Mouse (Mus musculus) urinary bladder, postnatal 36 days (tissue): Measurements from ENCODE around the gene Adamts17.

ENCODE experiments used
- DNase-seq, 2 experiments: peaks; one replicate each; pipeline ENCODE4 v3.0.0; 2022; ENCODE audit warnings: low spot score in 2 of 2, mixed read lengths in 1 of 2

The Adamts17 gene

DNA sequence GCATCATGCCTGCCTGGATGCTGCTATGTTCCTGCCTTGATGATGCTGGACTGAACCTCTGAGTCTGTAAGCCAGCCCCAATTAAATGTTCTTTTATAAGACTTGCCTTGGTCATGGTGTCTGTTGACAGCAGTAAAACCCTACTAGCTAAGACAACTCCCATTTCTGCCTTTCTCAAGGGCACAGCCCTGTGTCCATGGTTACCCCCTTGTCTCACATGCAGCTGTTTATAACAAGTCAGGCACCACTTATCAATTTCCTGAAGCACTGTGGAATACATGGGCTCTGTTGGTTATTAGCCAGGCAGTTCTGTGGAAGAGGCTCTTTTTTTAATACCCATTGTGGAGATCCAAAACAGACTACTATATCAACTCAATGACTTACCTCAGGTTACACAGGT is 193.1 kb downstream of the Adamts17 start:
- DNase-seq = no peak

DNA sequence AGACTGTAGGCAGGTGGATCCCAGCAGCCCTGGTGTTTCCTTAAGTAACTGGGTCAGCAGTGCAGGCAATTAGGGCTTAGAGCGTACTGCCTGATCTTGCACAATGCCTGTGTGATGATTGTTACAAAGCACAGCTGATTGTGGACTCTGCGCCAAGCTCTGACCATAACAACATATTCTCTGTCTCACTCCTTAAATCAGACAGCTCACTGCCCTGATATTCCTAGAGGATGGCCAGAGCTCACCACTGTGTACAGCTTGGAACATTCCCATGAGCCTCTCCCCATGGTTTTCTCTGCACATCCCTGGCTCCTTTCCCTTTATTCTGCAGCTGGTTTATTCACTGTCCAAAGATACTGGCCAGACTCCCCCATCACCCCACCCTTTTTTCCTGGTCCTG is 194.8 kb downstream of the Adamts17 start:
- DNase-seq = peak; percentile 56 to 72

DNA sequence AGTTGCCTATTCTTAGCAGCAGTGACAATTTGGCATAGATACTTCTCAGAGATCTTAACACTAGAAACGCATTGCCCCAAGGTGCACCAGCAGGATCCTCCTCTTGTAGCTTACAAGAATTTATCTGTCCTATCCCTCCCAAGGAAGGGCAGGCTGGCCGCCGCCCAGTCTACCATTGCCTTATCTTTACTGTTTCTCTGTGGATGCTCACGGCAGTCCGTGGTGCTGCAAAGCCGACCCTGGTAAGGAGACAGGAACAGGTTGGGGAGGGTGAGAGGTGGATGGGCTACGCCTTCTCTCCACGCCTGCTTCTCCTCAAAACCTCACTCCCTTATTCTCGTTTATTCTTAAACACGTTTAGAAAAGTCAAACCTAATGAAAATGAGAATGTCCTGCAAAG is 195.7 kb downstream of the Adamts17 start:
- no peak for DNase-seq

DNA sequence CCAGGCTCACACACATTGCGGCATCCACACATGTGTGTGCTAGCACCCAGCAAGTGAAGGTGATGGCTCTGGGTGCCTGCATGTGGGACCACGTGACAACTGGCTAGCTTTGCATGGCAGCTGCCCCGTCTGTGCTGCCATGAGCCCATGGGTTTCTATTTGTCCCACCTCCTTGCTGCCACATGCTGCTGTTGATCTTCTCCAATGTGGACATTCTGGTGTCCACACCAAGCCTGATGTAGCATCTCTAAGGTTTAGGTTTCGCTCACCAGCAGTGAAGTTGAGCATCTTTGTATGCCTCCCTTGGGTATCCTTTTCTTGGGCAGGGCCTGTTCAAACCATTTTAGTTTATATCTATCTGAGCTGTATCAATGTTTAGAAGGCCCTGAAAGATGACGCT is 196.1 kb downstream of the Adamts17 start:
- DNase-seq = no peak

DNA sequence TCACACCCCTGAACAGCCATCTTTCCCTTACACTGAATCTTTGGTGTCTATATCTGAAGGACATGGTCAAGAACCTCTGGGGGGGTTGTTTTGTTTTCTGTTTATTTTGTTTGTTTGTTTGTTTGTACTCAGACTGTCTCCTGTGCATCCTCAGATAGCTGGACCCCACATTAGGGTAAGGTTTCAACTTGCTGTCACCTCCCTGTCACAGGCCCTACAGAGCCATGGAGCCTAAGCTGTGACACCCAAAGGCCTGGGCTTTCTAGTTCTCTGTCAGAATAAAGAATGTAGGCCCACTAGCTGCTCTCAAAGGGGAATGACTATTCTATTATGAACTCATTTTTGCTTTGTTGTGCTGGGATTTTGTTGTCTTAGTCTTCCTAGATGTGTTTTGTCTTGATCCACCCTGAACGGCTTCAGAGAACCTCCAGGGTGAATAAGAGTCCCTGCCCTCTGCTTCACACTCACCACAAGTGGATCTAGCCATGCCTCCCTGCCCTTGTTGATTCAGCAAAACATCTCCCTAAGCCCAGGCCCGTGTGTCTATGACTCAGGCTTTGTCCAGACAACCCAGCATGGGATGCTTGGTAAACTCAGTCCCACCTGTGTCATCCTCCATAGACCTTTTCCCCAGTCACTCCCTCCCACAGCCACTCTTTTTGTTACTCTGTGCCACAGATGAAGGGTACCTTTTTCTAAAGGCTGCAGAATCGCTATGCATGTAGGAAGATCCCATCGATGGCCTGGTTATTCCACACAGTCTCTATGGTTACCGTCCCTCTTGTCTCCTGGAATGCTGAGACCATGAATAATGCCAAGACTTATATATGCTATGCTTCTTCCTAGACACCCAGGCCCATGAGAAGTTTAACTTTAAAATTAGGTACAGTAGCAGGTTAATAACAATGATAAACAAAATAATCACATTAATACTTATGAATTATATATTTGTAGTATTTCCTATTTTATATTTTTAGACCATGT is 197.3 kb downstream of the Adamts17 start:
- DNase-seq = no peak

DNA sequence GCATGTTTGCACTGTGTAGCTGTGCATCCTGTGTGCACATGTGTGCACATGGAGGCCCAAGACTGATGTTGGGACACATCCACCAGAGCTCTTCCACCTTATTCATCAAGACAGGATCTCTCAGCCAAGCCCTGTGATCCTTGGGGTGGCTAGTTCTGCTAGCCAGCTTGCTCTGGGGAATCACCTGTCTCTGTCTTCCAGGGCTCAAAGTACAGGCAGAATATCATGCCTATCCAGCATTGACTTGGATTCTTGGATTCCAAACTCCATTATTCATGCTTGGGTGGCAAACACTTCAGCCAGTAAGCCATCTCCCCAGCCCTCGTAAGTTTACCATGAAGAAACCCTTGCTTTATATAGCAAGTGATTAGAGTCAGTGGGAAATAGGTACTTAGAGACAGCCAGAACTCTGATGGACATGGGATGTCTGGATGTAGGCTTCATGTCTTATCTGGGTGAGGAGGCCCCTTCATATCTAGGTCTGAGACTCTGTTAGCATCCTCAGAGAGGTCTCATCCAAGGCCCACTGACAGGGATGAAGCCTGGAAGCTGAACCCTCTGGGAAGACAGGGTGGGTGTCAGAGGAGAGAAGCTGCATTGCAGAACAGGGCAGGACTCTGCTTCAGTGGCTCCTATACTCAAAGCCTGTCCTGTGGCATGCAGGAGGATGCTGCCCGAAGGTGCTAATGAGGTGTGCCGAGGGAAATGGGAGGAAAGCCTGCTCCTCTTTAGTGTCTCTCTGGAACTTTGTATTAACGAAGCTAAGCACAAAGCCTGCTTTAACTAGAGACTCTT is 198.4 kb downstream of the Adamts17 start:
- DNase-seq = no peak

DNA sequence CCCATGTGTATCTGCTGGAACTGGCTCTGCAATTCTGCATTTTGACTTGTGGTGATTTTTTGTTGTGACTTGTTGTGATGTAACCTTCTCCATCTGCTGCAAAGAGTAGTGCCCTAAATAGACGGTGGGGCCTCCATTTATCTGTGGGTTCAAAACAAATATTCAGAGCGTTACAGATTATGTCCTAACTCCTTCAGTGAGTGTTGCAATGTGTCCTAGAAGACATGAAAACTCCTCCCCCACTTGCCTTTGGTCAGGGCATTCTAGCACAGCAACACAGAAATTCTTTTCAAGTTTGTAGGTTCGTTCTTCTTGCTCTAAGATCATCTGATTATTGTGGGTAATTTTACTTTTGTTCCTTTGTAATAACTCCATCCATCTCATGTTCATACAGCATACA is 199.6 kb downstream of the Adamts17 start:
- DNase-seq = no peak

DNA sequence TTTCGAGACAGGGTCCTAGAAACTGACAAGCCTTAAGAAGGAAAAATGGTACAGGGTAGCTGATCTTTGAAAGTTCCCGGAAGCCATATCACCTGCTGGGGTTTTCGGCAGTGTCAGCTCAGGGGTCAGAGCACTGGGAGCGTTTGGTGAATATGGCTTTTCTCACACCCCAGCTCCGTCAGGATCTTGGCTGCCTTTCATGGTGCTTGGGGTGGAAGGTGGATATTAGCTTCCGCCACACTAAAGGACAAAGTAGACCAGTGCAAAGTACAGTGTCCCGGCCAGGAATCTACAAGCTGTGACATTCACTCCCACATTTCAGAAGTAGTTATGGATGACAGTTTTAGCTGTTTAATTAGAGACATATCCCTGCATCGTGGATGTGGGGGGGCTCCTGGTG is 200.3 kb downstream of the Adamts17 start:
- DNase-seq = no peak

DNA sequence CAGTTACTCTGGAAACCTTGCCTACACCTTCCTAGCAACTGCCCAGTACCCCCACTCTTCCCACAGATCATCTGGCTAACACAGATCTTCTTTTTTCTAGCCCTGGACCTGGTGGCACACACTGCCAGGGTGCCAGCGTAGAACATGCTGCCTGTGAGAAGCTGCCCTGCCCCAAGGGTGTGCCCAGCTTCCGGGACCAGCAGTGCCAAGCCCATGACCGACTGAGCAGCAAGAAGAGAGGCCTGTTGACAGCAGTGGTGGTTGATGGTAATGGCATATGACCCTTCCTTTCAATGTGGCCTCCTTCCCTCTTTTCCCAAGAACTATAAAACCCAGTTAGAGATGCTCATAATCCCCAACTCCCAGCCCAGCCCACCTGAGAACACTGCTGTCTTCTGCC is 202.2 kb downstream of the Adamts17 start:
- no peak for DNase-seq

DNA sequence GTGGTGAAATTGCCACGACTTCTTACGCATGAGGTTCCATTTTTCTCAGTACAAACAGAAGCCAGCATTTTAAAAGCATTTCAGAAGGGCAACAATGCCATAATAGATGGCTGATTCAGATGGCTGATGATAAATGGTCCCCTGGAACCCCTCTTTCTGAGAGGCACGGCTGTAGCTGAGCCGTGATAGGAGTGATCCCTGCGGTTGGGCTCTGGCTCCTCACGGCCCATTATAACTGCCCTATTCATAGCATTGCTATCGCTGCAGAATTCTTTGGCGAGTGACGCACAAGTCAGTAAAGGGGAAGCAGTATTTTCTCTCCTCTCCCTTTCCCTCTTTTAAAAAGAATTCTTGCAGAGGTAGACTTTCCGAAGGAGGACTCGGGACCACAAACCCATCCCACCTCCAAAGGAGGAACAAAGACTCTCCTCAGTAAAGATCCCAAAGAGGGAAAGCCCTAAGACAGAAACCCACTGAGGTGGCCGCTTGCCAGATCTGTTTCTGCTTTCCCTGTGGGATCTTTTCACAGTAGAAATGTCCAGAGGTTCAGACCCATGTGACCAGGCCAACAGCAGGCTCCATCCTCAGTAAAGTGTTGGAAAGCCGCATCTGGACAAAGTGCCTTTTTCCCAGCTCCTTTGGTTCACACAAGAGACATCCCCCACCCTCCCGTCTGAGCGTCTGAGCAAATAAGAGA is 204.7 kb downstream of the Adamts17 start:
- no peak for DNase-seq

DNA sequence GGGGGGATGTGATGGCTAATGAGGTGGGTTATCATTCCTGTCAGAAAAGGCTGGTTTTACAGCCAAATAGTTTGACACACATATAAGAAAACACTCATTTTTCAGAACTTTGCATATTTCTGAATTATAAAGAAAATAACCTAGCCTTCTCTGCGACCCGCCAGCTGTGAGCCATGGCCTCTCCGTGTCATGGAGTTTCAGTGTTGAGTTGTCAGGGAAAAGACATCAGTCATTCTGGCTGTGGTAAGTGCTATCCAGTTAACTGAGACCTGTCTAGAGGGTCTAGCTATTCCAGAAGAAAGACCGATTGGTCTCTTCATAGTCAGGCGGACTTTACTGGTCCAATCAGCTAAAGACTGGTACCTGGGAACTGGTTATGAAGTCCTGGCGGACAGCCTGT is 205.7 kb downstream of the Adamts17 start:
- DNase-seq = no peak

DNA sequence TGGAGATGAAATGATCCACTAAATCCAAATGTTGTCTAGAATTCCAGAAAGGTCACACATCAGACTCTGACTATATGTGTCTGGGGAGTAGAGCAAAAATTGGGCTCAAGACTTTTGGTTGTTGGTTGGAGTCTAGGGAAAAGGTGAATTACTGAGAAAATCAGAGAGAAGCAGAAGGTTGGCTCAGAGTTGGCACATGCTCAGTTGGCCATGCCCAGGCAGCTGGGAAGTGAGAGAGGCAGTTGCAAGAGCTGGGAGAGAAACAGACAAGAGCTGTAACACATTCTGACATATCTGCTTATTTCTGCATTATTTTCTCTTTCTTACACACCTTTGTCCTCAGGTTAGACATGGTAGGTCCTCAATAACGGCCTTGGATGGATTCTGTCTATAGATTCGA is 209.7 kb downstream of the Adamts17 start:
- no peak for DNase-seq

DNA sequence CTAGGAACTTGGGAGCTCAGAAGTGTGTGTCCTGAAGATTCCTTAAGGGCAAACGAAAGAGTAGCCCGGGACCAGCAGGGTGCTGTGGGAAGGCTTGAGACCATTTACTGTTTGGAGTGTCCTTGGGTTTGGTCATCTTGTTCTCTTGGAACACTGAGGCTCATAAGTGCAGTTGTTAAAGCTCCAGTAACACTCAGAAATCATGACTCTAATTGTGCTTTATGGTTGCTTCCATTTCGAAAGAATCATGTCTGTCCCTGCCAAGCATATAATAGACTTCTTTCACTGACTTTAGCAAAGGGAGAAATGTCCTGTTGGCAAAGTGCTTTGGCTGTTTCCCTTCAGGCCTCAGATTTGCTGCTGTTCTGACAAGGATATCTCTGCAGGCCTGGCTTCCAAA is 210.9 kb downstream of the Adamts17 start:
- DNase-seq = no peak

DNA sequence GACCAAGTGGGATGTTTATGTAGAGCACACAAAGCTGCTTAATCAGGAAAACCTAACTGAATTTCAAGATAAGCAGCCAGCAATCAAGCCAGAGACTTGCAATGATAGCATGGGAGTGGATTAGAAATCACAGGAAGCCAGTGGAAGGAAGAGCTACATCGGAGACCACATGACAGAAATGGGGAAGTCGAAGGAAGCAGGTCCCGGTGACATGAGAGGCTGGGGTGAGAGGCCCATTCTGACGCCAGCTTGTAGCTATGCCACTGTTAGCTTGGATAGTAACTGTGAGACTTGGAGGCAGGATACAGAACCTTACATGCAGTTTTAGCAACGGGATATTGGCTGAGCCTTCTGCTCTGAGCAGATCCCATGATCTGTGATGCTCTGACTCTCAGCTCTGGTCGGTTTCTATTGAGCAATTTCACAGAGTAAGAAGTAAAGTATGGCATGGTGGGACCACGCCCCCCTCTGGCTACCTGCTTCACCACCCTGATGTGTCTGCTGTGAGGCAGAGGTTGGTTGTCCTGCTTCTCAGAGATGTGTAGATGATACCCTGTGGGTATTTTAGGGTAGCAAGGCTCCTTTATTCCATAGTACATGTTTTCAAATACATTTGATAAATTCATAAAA is 211.7 kb downstream of the Adamts17 start:
- no peak for DNase-seq

DNA sequence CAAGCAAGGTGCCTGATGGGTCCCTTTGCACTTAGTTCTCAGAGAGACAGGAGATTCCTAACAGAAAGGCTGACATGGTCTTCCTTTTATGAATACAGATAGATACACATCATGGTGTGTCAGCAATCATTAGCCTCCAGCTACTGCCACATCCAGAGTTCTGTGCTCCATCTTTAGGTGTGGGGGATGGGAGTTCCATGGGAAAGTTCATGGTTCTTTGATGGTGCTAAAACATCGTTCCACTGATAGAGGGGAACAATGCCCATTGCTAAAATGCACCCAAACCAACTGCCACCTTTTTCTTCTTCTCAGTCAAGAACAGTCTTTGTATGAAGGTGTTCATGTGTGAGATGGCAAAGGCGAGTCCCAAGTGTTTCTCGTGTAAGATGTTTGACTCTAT is 215.3 kb downstream of the Adamts17 start:
- no peak for DNase-seq

DNA sequence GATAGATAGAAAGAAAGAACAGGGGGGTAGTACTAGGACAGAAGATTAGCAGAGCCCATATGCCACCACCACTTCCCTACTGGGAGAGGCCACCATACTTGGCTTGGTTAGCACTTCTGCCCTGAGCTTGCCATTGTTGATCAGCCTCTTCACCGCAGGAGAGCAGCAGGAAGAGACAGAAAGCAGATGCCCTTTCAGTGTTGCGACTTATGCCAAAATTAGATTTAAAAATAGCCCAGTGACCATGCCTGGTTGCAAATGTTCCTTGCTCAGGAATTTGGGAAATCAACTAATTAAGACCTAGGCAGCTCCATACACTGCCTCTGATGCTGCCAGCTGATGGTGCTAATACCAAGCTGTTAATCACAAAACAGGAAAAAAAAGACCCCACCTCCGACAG is 216.0 kb downstream of the Adamts17 start:
- DNase-seq = no peak

DNA sequence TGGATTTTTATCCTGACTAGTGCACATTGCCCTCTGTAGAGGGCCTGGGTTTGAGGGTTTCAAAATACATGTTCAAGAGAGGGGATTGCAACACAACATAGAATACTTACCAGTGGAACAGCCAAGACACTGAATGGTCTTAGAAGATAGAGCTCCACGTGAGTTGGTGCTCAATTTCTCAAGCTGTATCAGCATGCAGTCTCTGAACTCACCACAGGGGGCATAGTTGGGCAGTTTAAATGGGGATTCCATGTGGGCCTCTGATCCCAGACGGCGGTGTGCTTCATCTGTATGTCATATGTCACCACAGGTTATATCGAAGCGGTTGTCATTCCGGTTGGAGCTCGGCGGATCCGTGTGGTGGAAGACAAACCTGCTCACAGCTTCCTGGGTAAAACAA is 222.2 kb downstream of the Adamts17 start:
- peak in 1 of 2 experiments; percentile 12 for DNase-seq

DNA sequence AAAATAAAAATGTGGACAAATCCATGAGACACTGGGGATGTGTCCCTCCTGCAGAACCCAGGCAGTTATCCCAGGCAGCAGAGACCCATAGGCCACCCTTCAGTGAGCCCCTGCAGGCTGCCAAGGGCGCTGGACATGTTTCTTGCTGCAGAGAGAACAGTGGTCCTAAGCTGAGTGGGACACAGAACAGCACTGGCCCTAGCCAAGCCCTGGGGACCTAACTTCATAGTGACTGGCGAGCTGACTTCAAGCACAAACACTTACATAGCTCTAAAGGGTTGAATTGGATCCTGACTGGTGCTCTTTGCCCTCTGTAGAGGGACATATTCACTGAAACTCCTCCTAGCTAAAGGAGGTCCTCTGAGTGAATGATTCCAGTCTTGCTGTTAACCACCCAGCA is 223.0 kb downstream of the Adamts17 start:
- no peak for DNase-seq

DNA sequence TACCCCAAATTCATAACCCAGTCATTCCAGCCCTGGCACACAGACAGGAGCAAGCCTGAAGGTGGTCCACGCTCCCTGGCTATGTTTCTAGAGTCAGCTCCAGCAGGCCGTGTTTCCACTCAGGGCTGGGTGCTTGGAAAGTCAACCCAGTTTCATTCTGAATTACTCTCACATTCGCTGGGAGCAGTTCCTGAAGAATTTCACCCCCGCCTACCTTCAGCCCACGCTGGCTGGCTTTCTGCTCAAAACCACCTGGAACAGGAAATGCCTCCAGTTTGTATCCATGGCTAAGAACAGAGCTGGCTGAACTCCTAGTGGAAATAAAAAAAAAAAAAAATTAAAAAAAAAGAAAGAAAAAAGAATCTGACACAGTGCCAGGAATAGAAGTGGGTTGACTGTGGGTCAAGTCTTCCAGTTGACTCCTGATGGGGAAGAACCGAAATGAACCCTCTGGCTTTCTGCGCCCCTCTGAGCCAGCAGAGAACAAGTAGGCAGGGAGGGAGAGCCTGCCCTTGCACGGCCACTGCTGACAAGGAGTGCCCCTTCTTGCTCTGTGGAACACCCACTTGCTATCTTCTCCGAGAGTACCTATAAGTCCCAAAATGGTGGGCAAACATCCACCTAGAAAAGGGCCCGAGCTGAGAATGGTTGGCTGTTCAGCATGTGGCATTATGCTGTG is 225.2 kb downstream of the Adamts17 start:
- no peak for DNase-seq

DNA sequence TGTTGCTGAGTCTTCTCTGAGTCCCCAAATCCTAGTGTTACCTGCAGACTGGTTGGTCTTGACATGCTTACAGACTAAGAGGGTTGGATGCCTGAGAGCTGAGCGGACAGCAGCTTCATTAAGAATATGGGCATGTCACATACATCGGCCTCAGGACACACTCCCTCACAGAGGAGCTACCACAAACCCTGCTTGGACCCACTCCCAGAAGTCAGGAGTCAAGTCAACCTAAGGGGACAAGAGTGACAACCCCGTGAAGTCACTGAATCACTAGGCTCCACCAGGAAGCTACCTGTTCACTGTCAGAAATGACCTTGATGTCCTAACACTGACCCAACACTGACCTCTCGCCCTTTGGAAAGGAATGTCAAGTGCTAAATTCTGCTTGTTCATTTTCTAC is 226.1 kb downstream of the Adamts17 start:
- DNase-seq = no peak

DNA sequence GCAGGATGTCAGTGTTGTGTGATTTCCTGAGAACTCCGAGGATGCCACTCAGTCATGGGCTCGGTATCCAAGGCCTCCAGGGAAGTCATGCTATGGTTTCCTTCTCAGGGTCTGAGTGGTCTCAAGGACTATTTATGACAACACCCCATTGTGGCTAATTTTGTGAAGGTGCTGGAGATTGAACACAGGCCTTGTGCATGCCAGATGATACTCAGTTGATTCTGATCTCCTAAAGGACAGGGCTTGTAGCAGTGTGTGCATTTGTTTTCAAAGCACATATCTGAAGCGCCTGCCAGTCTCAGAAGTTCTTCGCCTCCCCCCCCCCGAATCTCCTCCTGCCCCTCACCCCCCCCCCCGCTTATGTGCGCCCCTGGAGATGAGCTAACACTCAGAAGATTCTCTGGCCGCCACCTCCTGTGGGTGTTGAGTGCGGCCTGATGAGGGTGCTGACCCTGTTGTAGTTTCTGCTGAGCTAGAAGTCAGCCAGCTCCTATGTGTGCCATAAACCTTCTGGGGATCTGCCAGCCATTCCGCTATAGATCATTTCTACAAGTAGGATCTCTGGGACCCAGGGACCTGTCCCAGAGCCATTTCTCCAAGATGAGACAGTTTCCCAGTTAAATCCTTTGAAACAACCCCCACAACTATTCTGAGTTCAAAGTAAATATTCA is 232.6 kb downstream of the Adamts17 start:
- no peak for DNase-seq
